Mouse (Mus musculus): Measurements from ENCODE around the gene Srrt. TPM values are rescaled to one million over a fixed set of nuclear protein-coding genes. Genes with fewer than 3 reads are reported as not detected.
A peak's percentile ranks its signal among the peaks of the same experiment; 100 is the strongest.

Srrt gene
- polyA plus RNA-seq, 2 experiments: 50.2 to 93.4 TPM

- H3K27me3 ChIP-seq (ENCODE audit: control insufficient read depth, insufficient read depth, low read length): no peaks in the 10 kb centered on the region
- DNase-seq (ENCODE audit: low read depth in 3 of 3, low spot score in 3 of 3): no peak
- H3K4me2 ChIP-seq (ENCODE audit: low read depth): peak overlapping the region; percentile 86
- no peak; the same call in 1 of the 2 replicates for ATAC-seq (ENCODE audit: insufficient read depth)
- no peaks in the 10 kb centered on the region for H3K9me3 ChIP-seq (ENCODE audit: control insufficient read depth, low read length)
- no peaks in the 10 kb centered on the region for H3K36me3 ChIP-seq (replicated peaks; ENCODE audit: control insufficient read depth, insufficient read depth, low read depth)
- H3K9ac ChIP-seq (replicated peaks): peak overlapping the region; percentile 9; the same call in 1 of the 2 replicates
- peak overlapping the region; percentile 61 to 77 for H3K4me3 ChIP-seq (ENCODE audit: insufficient read depth in 1 of 2, low read depth in 2 of 2, low read length in 2 of 2)
- TF ChIP-seq EP300 (IDR thresholded peaks at IDR 0.05; ENCODE audit: low read depth) (no peak), CTCF (IDR thresholded peaks at IDR 0.05; ENCODE audit: low read depth) (no peak)
- 7% methylated on average over 15 of the region's 15 CpGs for WGBS (ENCODE audit: insufficient replicate concordance)
- H3K4me1 ChIP-seq (replicated peaks; ENCODE audit: control insufficient read depth in 2 of 2, insufficient read depth in 2 of 2, low read length in 1 of 2): peaks cover 0 to 14% of the 10 kb centered on the region in 2 experiments; a peak in 1 of 4 replicates
- no peak overlapping the region for H3K27ac ChIP-seq
Measured at GRCm38 (mm10) chr5:137332857-137333511, 25.5 kb upstream of the Srrt start.

- no peaks in the 10 kb centered on the region for H3K36me3 ChIP-seq (replicated peaks; ENCODE audit: control insufficient read depth, insufficient read depth, low read depth)
- WGBS (ENCODE audit: insufficient replicate concordance): 56% methylated on average over 7 of the region's 7 CpGs
- TF ChIP-seq EP300 (IDR thresholded peaks at IDR 0.05; ENCODE audit: low read depth) (no peak), CTCF (IDR thresholded peaks at IDR 0.05; ENCODE audit: low read depth) (no peak)
- H3K27me3 ChIP-seq (ENCODE audit: control insufficient read depth, insufficient read depth, low read length): no peaks in the 10 kb centered on the region
- no peak overlapping the region for H3K27ac ChIP-seq
- H3K4me1 ChIP-seq (replicated peaks; ENCODE audit: control insufficient read depth in 2 of 2, insufficient read depth in 2 of 2, low read length in 1 of 2): peaks cover 0 to 4% of the 10 kb centered on the region in 2 experiments; a peak in 1 of 4 replicates
- no peak overlapping the region for H3K9ac ChIP-seq (replicated peaks)
- no peak for DNase-seq (ENCODE audit: low read depth in 3 of 3, low spot score in 3 of 3)
- no peak overlapping the region for H3K4me3 ChIP-seq (ENCODE audit: insufficient read depth in 1 of 2, low read depth in 2 of 2, low read length in 2 of 2)
- ATAC-seq (ENCODE audit: insufficient read depth): no peak
- no peaks in the 10 kb centered on the region for H3K9me3 ChIP-seq (ENCODE audit: control insufficient read depth, low read length)
- H3K4me2 ChIP-seq (ENCODE audit: low read depth): no peak overlapping the region
Measured at GRCm38 (mm10) chr5:137330910-137331309, 23.4 kb upstream of the Srrt start.

- ATAC-seq (ENCODE audit: insufficient read depth) (peak; percentile 62; the same call in 1 of the 2 replicates), DNase-seq (ENCODE audit: low read depth in 3 of 3, low spot score in 3 of 3) (no peak)
- Histone ChIP-seq H3K9ac (replicated peaks) (no peak overlapping the region), H3K27ac (no peak overlapping the region), H3K9me3 (ENCODE audit: control insufficient read depth, low read length) (no peaks in the 10 kb centered on the region), H3K4me1 (replicated peaks; ENCODE audit: control insufficient read depth in 2 of 2, insufficient read depth in 2 of 2, low read length in 1 of 2) (peaks cover 4% of the 10 kb centered on the region in 2 experiments; a peak in 3 of 4 replicates), H3K4me3 (ENCODE audit: insufficient read depth in 1 of 2, low read depth in 2 of 2, low read length in 2 of 2) (no peak overlapping the region), H3K27me3 (ENCODE audit: control insufficient read depth, insufficient read depth, low read length) (no peaks in the 10 kb centered on the region), H3K36me3 (replicated peaks; ENCODE audit: control insufficient read depth, insufficient read depth, low read depth) (no peaks in the 10 kb centered on the region), H3K4me2 (ENCODE audit: low read depth) (no peak overlapping the region)
- 57% methylated on average over 3 of the region's 3 CpGs for WGBS (ENCODE audit: insufficient replicate concordance)
- TF ChIP-seq EP300 (IDR thresholded peaks at IDR 0.05; ENCODE audit: low read depth): peak; percentile 42
- no peak for TF ChIP-seq CTCF (IDR thresholded peaks at IDR 0.05; ENCODE audit: low read depth)
Measured at GRCm38 (mm10) chr5:137320996-137321395, 13.5 kb upstream of the Srrt start.

GRCm38 (mm10) chr5:137318570-137318969, 11.1 kb upstream of the Srrt start:
- Histone ChIP-seq H3K27me3 (ENCODE audit: control insufficient read depth, insufficient read depth, low read length) (no peaks in the 10 kb centered on the region), H3K9me3 (ENCODE audit: control insufficient read depth, low read length) (no peaks in the 10 kb centered on the region), H3K4me2 (ENCODE audit: low read depth) (no peak overlapping the region), H3K4me3 (ENCODE audit: insufficient read depth in 1 of 2, low read depth in 2 of 2, low read length in 2 of 2) (no peak overlapping the region), H3K4me1 (replicated peaks; ENCODE audit: control insufficient read depth in 2 of 2, insufficient read depth in 2 of 2, low read length in 1 of 2) (peaks cover 6 to 11% of the 10 kb centered on the region in 2 experiments), H3K27ac (no peak overlapping the region), H3K36me3 (replicated peaks; ENCODE audit: control insufficient read depth, insufficient read depth, low read depth) (no peaks in the 10 kb centered on the region), H3K9ac (replicated peaks) (no peak overlapping the region)
- ATAC-seq (ENCODE audit: insufficient read depth) (no peak), DNase-seq (ENCODE audit: low read depth in 3 of 3, low spot score in 3 of 3) (no peak)
- TF ChIP-seq CTCF (IDR thresholded peaks at IDR 0.05; ENCODE audit: low read depth): no peak
- no peak for TF ChIP-seq EP300 (IDR thresholded peaks at IDR 0.05; ENCODE audit: low read depth)
- 59% methylated on average over 1 of the region's 1 CpGs for WGBS (ENCODE audit: insufficient replicate concordance)

GRCm38 (mm10) chr5:137317361-137317760, 9.9 kb upstream of the Srrt start:
- WGBS (ENCODE audit: insufficient replicate concordance): 29% methylated on average over 8 of the region's 8 CpGs
- DNase-seq (ENCODE audit: low read depth in 3 of 3, low spot score in 3 of 3) (no peak), ATAC-seq (ENCODE audit: insufficient read depth) (no peak)
- no peak for TF ChIP-seq EP300 (IDR thresholded peaks at IDR 0.05; ENCODE audit: low read depth)
- no peak for TF ChIP-seq CTCF (IDR thresholded peaks at IDR 0.05; ENCODE audit: low read depth)
- Histone ChIP-seq H3K4me2 (ENCODE audit: low read depth) (no peak overlapping the region), H3K27me3 (ENCODE audit: control insufficient read depth, insufficient read depth, low read length) (no peaks in the 10 kb centered on the region), H3K4me3 (ENCODE audit: insufficient read depth in 1 of 2, low read depth in 2 of 2, low read length in 2 of 2) (no peak overlapping the region), H3K36me3 (replicated peaks; ENCODE audit: control insufficient read depth, insufficient read depth, low read depth) (no peaks in the 10 kb centered on the region), H3K4me1 (replicated peaks; ENCODE audit: control insufficient read depth in 2 of 2, insufficient read depth in 2 of 2, low read length in 1 of 2) (peaks cover 6 to 15% of the 10 kb centered on the region in 2 experiments), H3K27ac (no peak overlapping the region), H3K9ac (replicated peaks) (no peak overlapping the region), H3K9me3 (ENCODE audit: control insufficient read depth, low read length) (no peaks in the 10 kb centered on the region)
